Mouse (Mus musculus) hindbrain, embryonic 16.5 days (tissue): ENCODE measurements at regions not wholly inside any gene's neighbourhood (a gene's known extent, or its start where the extent isn't known, plus 50 kb on each side); places are given as distances from the start of the nearest gene placed in this dataset.

Experiments
- ATAC-seq: fragments of 200-750 bp; cut with Nextera tagmentation; 2 replicates; pipeline ENCODE4 v1.8.0; 2017; ENCODE audit warnings: moderate TSS enrichment, moderate library complexity
- H3K27ac ChIP-seq: fragments of 300-500 bp; sonication (generic); 2 replicates; pipeline ENCODE4 v1.5.1; 2014; ENCODE audit warnings: low read depth, mild to moderate bottlenecking, control low read depth, low read length, moderate library complexity
- H3K27me3 ChIP-seq: fragments of 300-500 bp; sonication (generic); replicated peaks from 2 replicates; pipeline ENCODE4 v1.6.1; 2014; ENCODE audit warnings: low read length; ENCODE audit not compliant: control insufficient read depth, insufficient read depth
- H3K36me3 ChIP-seq: fragments of 300-500 bp; sonication (generic); 2 replicates; pipeline ENCODE4 v1.6.1; 2014; ENCODE audit warnings: mild to moderate bottlenecking, low read length, moderate library complexity, mixed read lengths; ENCODE audit not compliant: control insufficient read depth, insufficient read depth
- H3K4me1 ChIP-seq: fragments of 300-500 bp; sonication (generic); 2 replicates; pipeline ENCODE4 v1.6.1; 2014; ENCODE audit warnings: low read depth, low read length; ENCODE audit not compliant: control insufficient read depth, insufficient read depth
- H3K4me2 ChIP-seq: fragments of 300-500 bp; sonication (generic); 2 replicates; pipeline ENCODE4 v1.6.1; 2014; ENCODE audit warnings: mild to moderate bottlenecking, low read length, control low read depth, moderate library complexity
- H3K4me3 ChIP-seq: fragments of 300-500 bp; sonication (generic); 2 replicates; pipeline ENCODE4 v1.5.1; 2014; ENCODE audit warnings: mild to moderate bottlenecking, low read length, control low read depth, moderate library complexity
- H3K9ac ChIP-seq: fragments of 300-500 bp; sonication (generic); 2 replicates; pipeline ENCODE4 v1.6.1; 2014; ENCODE audit warnings: low read depth, mild to moderate bottlenecking, control low read depth, low read length, moderate library complexity
- H3K9me3 ChIP-seq: fragments of 300-500 bp; sonication (generic); 2 replicates; pipeline ENCODE4 v1.6.1; 2014; ENCODE audit warnings: mild to moderate bottlenecking, low read length, moderate library complexity; ENCODE audit not compliant: control insufficient read depth
- WGBS: fragments of 180-500 bp; shearing (Covaris S2); extraction: QIAGEN DNeasy Blood & Tissue Kit; methylation state at CpG from one replicate; pipeline ENCODE4 v1.1.7; 2014; 5-methylcytosine and 5-hydroxymethylcytosine counted together

DNA sequence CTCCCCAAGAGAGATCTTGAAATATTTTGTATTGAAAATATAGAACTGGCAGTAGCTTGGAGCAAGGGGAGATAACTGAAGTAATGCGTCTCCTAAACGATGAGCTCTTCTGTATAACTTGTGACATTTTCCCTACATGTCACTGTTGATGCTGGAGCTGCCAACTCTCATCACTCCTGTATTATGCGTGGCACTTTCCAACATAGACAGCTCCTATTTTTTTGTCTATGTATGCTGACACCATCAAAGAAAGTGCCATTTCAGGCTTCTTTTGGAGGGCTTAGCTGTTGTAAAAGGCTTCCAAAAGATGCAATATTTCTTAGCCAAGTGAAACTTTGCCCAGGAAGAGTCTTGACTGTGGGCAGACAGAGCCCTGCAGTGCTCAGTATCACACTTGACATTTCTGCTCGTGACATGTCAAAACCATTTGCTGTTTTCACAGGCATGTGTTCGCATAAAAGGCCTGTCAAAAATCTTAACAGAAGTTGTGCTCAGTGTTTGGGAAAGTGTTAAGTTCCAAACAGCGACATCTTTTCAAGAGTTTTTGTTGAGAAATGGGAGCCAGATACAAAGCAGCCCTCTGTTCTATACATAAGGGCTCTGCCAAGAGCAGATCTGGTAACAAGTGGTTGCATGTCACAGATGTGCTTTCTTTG lies 53.6 kb upstream of the Otol1 start:
- H3K27ac ChIP-seq, result no peak overlapping the region
- no peak overlapping the region for H3K4me2 ChIP-seq
- no peaks in the 10 kb centered on the region for H3K9me3 ChIP-seq
- peak; percentile 58 for ATAC-seq
- no peak overlapping the region for H3K4me3 ChIP-seq
- no peaks in the 10 kb centered on the region for H3K36me3 ChIP-seq
- no peaks in the 10 kb centered on the region for H3K4me1 ChIP-seq
- H3K27me3 ChIP-seq, result no peaks in the 10 kb centered on the region
- 71% methylated on average over 6 of the region's 6 CpGs for WGBS
- H3K9ac ChIP-seq, result no peak overlapping the region

DNA sequence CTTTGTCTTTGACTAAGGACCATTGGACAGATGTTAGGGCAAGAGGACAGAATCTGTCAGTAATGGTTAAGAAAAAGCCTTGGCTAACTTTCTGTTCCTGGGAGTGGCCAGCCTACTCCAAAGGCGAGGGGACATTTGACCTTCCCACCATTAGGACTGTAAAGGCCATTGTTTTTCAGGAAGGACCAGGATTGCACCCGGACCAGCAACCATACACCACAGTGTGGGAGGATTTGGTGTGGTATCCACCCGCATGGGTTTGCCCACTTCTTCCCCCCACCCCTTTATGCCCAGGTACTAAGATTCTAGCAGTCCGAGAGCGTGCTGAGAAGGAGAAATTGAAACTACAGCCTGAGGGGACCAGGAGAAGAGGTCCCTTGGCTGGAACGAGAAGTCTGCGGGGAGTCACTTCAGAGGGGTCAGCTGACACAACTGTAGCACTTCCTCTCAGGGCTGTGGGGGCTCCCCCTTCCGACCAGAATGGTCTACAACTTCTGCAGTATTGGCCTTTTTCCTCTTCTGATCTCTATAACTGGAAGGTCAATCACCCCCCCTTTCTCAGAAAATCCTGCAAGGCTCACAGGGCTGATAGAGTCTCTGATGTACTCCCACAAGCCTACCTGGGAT lies 63.2 kb upstream of the Sptssb start:
- no peak overlapping the region for H3K4me2 ChIP-seq
- 81% methylated on average over 8 of the region's 8 CpGs for WGBS
- no peak overlapping the region for H3K27ac ChIP-seq
- H3K4me3 ChIP-seq, result no peak overlapping the region
- no peaks in the 10 kb centered on the region for H3K36me3 ChIP-seq
- no peaks in the 10 kb centered on the region for H3K27me3 ChIP-seq
- H3K4me1 ChIP-seq, result no peaks in the 10 kb centered on the region
- ATAC-seq, result no peak
- no peak overlapping the region for H3K9ac ChIP-seq
- H3K9me3 ChIP-seq, result no peaks in the 10 kb centered on the region

DNA sequence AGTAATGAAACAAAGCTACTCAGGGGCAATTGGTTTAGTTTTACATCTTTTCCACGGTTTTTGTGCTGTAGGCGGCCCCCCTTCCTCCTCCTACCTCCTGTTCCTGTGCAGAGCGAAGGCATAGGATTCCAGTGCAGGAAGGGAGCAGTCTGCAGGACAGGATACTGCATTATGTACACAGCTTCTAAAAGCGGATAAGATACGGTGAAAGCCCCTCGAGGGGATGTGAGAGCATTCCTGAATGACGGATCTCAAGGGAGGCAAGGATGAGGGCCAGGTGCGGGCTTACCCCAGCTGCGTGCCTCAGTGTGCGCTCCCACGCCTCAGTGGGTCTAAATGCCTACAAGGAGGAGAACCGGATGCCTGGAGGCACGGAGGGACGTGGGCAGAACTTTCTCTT lies 53.1 kb upstream of the Sptssb start:
- WGBS, result 40% methylated on average over 14 of the region's 14 CpGs
- H3K4me1 ChIP-seq, result no peaks in the 10 kb centered on the region
- H3K27me3 ChIP-seq, result no peaks in the 10 kb centered on the region
- H3K9ac ChIP-seq, result no peak overlapping the region
- no peaks in the 10 kb centered on the region for H3K9me3 ChIP-seq
- ATAC-seq, result no peak
- no peak overlapping the region for H3K4me3 ChIP-seq
- no peak overlapping the region for H3K4me2 ChIP-seq
- no peaks in the 10 kb centered on the region for H3K36me3 ChIP-seq
- no peak overlapping the region for H3K27ac ChIP-seq

DNA sequence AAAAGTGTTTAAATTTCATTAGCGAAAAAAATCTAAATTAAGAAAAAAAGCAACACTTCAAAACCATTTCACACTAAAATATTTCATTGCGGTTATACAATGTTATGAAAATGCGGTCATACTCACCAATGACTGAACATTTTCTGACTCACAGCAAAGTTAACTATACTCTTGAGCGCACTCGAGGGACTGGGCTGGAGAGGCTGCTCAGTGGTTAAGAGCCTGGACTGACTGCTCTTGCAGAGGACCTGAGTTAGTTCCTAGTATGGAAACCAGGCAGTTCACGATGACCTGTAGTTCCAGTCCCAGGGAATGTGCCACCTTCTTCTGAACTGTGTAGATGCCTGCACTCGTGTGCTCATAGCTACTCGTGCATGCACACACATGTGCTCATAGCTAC lies 50.3 kb upstream of the Sptssb start:
- Histone ChIP-seq H3K4me1 (no peaks in the 10 kb centered on the region), H3K27me3 (no peaks in the 10 kb centered on the region), H3K27ac (no peak overlapping the region), H3K9ac (no peak overlapping the region), H3K4me3 (no peak overlapping the region), H3K4me2 (no peak overlapping the region), H3K9me3 (no peaks in the 10 kb centered on the region), H3K36me3 (no peaks in the 10 kb centered on the region)
- ATAC-seq, result no peak
- 88% methylated on average over 8 of the region's 8 CpGs for WGBS
